Mouse (Mus musculus) limb, embryonic 12.5 days (tissue): ENCODE results near the gene Tyw1. TPM values are rescaled to one million over a fixed set of nuclear protein-coding genes. Genes with fewer than 3 reads are reported as not detected.

Source experiments
- ATAC-seq: fragments of 200-750 bp; cut with Nextera tagmentation; 2 replicates; pipeline ENCODE4 v1.8.0; 2017; ENCODE audit warnings: low read depth, moderate TSS enrichment; ENCODE audit not compliant: insufficient number of reproducible peaks, insufficient read depth, low FRiP score, low TSS enrichment
- H3K27ac ChIP-seq: fragments of 300-500 bp; sonication (generic); 2 replicates; pipeline ENCODE4 v1.5.1; 2016; ENCODE audit warnings: mild to moderate bottlenecking, moderate library complexity
- H3K27me3 ChIP-seq: fragments of 300-500 bp; sonication (generic); 2 replicates; pipeline ENCODE4 v1.6.1; 2016; ENCODE audit warnings: mild to moderate bottlenecking, moderate library complexity
- H3K36me3 ChIP-seq: fragments of 300-500 bp; sonication (generic); 2 replicates; pipeline ENCODE4 v1.6.1; 2016; ENCODE audit warnings: mild to moderate bottlenecking, moderate library complexity
- H3K4me1 ChIP-seq: fragments of 300-500 bp; sonication (generic); replicated peaks from 2 replicates; pipeline ENCODE4 v1.6.1; 2016
- H3K4me2 ChIP-seq: fragments of 300-500 bp; sonication (generic); 2 replicates; pipeline ENCODE4 v1.6.1; 2016; ENCODE audit warnings: mild to moderate bottlenecking, moderate library complexity
- H3K4me3 ChIP-seq: fragments of 300-500 bp; sonication (generic); replicated peaks from 2 replicates; pipeline ENCODE4 v1.5.1; 2016; ENCODE audit warnings: mild to moderate bottlenecking
- H3K9ac ChIP-seq: fragments of 300-500 bp; sonication (generic); replicated peaks from 2 replicates; pipeline ENCODE4 v1.6.1; 2016; ENCODE audit warnings: mild to moderate bottlenecking, moderate library complexity
- H3K9me3 ChIP-seq: fragments of 300-500 bp; sonication (generic); 2 replicates; pipeline ENCODE4 v1.6.1; 2016; ENCODE audit warnings: mild to moderate bottlenecking, moderate library complexity
- WGBS: fragments of 180-500 bp; shearing (Covaris S2); methylation state at CpG from one replicate; pipeline ENCODE4 v1.1.7; 2016; 5-methylcytosine and 5-hydroxymethylcytosine counted together
- polyA plus RNA-seq: library from polyadenylated mRNA; unstranded; fragments of >200 nt; fragmentation: Nextera tagmentation; extraction: Ambion mirVana; gene quantifications from 2 replicates; pipeline ENCODE4 v1.2.1, GENCODE M21; 2016

Tyw1 gene
- polyA plus RNA-seq = 28.4 and 31.5 TPM in 2 replicates

GRCm38 (mm10) chr5:130255017-130255720 lies at the start of gene Tyw1, which contains the start of gene Sbds:
Gene Tyw1, plus strand, starts transcription at chr5:130255619.
Gene Sbds, minus strand, starts transcription at chr5:130255530.
- peaks cover 44% of the 10 kb centered on the region for H3K36me3 ChIP-seq
- WGBS = under 1% methylated on average over 52 of the region's 52 CpGs
- no peaks in the 10 kb centered on the region for H3K9me3 ChIP-seq
- ATAC-seq = peak; percentile 83
- peak within 1 kb of the TSS; percentile 71 for H3K4me3 ChIP-seq
- no peaks in the 10 kb centered on the region for H3K27me3 ChIP-seq
- peak within 1 kb of the TSS; percentile 66 for H3K4me2 ChIP-seq
- peak within 1 kb of the TSS; percentile 76 for H3K27ac ChIP-seq
- H3K4me1 ChIP-seq = peaks cover 13% of the 10 kb centered on the region
- peak within 1 kb of the TSS; percentile 79 for H3K9ac ChIP-seq

DNA sequence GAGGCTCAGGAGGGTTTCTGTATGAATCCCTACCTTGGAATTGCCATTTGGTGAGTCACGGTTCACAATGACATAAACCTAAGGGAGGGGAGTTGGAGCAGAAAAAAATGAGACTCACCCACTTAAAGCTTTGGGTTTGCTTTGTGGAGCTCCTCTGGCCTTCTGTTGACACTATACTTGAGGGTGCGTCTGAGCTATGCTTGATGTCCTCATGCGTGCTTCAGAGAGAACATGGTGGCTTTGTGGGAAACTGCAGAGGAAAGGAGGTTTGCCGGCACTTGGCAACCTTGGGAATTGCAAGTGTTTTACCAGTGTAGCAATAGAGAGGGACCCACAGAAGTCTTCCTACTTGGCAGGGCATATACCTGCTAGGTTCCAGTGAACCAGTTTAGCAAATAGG lies 48.1 kb upstream of the Tyw1 start:
- WGBS = 92% methylated on average over 4 of the region's 4 CpGs
- H3K36me3 ChIP-seq = peaks cover 75% of the 10 kb centered on the region
- no peaks in the 10 kb centered on the region for H3K27me3 ChIP-seq
- H3K9me3 ChIP-seq = no peaks in the 10 kb centered on the region
- no peak overlapping the region for H3K27ac ChIP-seq
- no peaks in the 10 kb centered on the region for H3K4me1 ChIP-seq
- ATAC-seq = no peak
- no peak overlapping the region for H3K4me3 ChIP-seq
- no peak overlapping the region for H3K4me2 ChIP-seq
- no peak overlapping the region for H3K9ac ChIP-seq

GRCm38 (mm10) chr5:130212956-130213355 lies 42.5 kb upstream of the Tyw1 start:
- Histone ChIP-seq H3K4me3 (no peak overlapping the region), H3K9me3 (peaks cover 3% of the 10 kb centered on the region; the same call in 1 of the 2 replicates), H3K9ac (no peak overlapping the region), H3K36me3 (peaks cover 63% of the 10 kb centered on the region), H3K27ac (no peak overlapping the region), H3K27me3 (no peaks in the 10 kb centered on the region), H3K4me1 (no peaks in the 10 kb centered on the region), H3K4me2 (no peak overlapping the region)
- no peak for ATAC-seq
- WGBS = 90% methylated on average over 11 of the region's 11 CpGs

GRCm38 (mm10) chr5:130216781-130217180 lies 38.6 kb upstream of the Tyw1 start, which contains the start of gene Tmem248:
Gene Tmem248, plus strand, starts transcription at chr5:130217081.
- peaks cover 7% of the 10 kb centered on the region; the same call in 1 of the 2 replicates for H3K9me3 ChIP-seq
- no peak within 1 kb of the TSS for H3K9ac ChIP-seq
- H3K27me3 ChIP-seq = no peaks in the 10 kb centered on the region
- no peak for ATAC-seq
- no peak within 1 kb of the TSS for H3K27ac ChIP-seq
- 83% methylated on average over 7 of the region's 7 CpGs for WGBS
- H3K36me3 ChIP-seq = peaks cover 29% of the 10 kb centered on the region
- no peaks in the 10 kb centered on the region for H3K4me1 ChIP-seq
- no peak within 1 kb of the TSS for H3K4me3 ChIP-seq
- no peak within 1 kb of the TSS for H3K4me2 ChIP-seq

DNA sequence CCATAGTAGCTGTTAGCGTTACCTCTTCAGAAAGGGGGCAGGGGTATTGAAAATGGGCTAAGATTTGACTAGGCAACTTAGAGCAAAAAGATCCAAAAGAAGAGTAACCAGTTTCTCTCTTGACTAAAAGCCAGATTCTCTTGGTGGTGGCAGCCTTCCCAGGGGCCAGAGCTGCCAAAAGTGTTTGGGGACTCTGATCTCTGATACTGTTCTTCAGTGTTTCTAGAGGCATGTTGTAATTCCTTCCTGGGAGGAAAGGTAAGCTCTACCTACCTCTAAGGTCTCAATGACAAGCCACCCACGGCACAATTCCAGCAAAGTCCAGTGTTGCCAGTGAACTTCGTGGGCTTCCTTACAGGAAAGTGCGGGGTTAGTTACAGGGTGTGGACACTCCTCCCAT lies 38.0 kb upstream of the Tyw1 start:
- ATAC-seq = no peak
- no peaks in the 10 kb centered on the region for H3K27me3 ChIP-seq
- WGBS = 87% methylated on average over 4 of the region's 4 CpGs
- no peak overlapping the region for H3K4me3 ChIP-seq
- peaks cover 7% of the 10 kb centered on the region; the same call in 1 of the 2 replicates for H3K9me3 ChIP-seq
- no peaks in the 10 kb centered on the region for H3K4me1 ChIP-seq
- no peak overlapping the region for H3K4me2 ChIP-seq
- H3K9ac ChIP-seq = no peak overlapping the region
- no peak overlapping the region for H3K27ac ChIP-seq
- peaks cover 22% of the 10 kb centered on the region for H3K36me3 ChIP-seq

DNA sequence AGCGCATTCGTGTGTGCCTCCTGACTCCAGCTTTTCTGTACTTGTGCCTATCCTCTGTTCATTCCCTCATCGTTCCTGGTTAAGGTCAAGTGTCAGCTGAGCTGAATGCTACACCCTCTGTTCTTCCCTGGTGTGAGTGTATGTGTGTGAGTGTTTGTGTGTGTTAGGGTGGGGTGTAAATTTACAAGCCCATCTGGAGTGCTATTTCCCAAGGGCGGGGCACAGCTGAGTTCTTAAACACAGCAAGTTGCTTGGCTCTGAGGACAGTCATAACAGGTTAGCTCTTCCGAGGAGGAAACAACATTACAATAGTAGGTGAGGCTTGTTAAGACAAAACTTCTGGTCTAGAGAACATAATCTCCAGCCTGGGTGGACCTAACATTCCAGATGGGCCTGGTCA lies 37.1 kb upstream of the Tyw1 start:
- 87% methylated on average over 5 of the region's 5 CpGs for WGBS
- Histone ChIP-seq H3K36me3 (peaks cover 13% of the 10 kb centered on the region; the same call in 1 of the 2 replicates), H3K9ac (no peak overlapping the region), H3K4me1 (peaks cover 6% of the 10 kb centered on the region), H3K4me3 (no peak overlapping the region), H3K27me3 (no peaks in the 10 kb centered on the region), H3K9me3 (peaks cover 7% of the 10 kb centered on the region; the same call in 1 of the 2 replicates), H3K4me2 (no peak overlapping the region), H3K27ac (no peak overlapping the region)
- ATAC-seq = no peak

- H3K27me3 ChIP-seq = no peaks in the 10 kb centered on the region
- H3K9me3 ChIP-seq = peaks cover 7% of the 10 kb centered on the region; the same call in 1 of the 2 replicates
- H3K36me3 ChIP-seq = 0 out of 2 replicates have a peak, but pooled peaks cover 2% of the 10 kb centered on the region
- peak overlapping the region; percentile 100 for H3K4me3 ChIP-seq
- 55% methylated on average over 2 of the region's 2 CpGs for WGBS
- no peak for ATAC-seq
- no peak overlapping the region; the same call in 1 of the 2 replicates for H3K9ac ChIP-seq
- no peak overlapping the region for H3K27ac ChIP-seq
- peak overlapping the region; percentile 69 for H3K4me2 ChIP-seq
- peaks cover 15% of the 10 kb centered on the region for H3K4me1 ChIP-seq
Observed at GRCm38 (mm10) chr5:130221316-130221715, 34.1 kb upstream of the Tyw1 start.

DNA sequence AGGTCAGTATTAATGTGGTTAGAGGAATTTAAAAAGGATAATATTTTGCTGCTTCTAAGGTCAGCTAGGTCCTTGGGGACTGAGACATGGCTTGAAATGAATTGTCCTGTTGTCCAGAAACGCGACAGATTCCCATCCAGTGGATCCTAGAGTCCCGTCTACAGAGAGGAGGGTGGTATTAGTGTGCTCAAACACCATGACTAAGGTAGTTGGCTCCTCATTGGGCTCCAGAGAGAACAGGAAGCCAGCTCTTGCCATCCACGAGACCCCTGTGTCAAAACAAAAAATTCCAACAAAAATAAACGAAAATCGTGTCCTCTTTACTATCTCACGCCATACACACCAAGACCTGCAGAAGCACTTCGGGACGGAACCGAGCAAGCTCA lies 33.7 kb upstream of the Tyw1 start:
- WGBS = 2% methylated on average over 10 of the region's 10 CpGs
- Histone ChIP-seq H3K9ac (peak overlapping the region; percentile 94), H3K36me3 (0 out of 2 replicates have a peak, but pooled peaks cover 2% of the 10 kb centered on the region), H3K4me2 (peak overlapping the region; percentile 69), H3K9me3 (peaks cover 7% of the 10 kb centered on the region; the same call in 1 of the 2 replicates), H3K4me3 (peak overlapping the region; percentile 100), H3K4me1 (peaks cover 15% of the 10 kb centered on the region), H3K27me3 (no peaks in the 10 kb centered on the region), H3K27ac (peak overlapping the region; percentile 67; the same call in 1 of the 2 replicates)
- no peak; the same call in 1 of the 2 replicates for ATAC-seq

GRCm38 (mm10) chr5:130222146-130223004 lies 33.0 kb upstream of the Tyw1 start:
- WGBS = under 1% methylated on average over 88 of the region's 88 CpGs
- Histone ChIP-seq H3K9ac (peak overlapping the region; percentile 94), H3K4me2 (peak overlapping the region; percentile 69), H3K27me3 (no peaks in the 10 kb centered on the region), H3K27ac (peak overlapping the region; percentile 87), H3K36me3 (0 out of 2 replicates have a peak, but pooled peaks cover 2% of the 10 kb centered on the region), H3K4me1 (peaks cover 15% of the 10 kb centered on the region), H3K4me3 (peak overlapping the region; percentile 100), H3K9me3 (peaks cover 7% of the 10 kb centered on the region; the same call in 1 of the 2 replicates)
- ATAC-seq = peak; percentile 77; the same call in 1 of the 2 replicates

- peaks cover 34% of the 10 kb centered on the region for H3K36me3 ChIP-seq
- no peaks in the 10 kb centered on the region for H3K9me3 ChIP-seq
- ATAC-seq = no peak
- H3K4me3 ChIP-seq = no peak overlapping the region
- H3K27me3 ChIP-seq = no peaks in the 10 kb centered on the region
- H3K4me1 ChIP-seq = peaks cover 15% of the 10 kb centered on the region
- H3K4me2 ChIP-seq = no peak overlapping the region
- no peak overlapping the region for H3K9ac ChIP-seq
- WGBS = 95% methylated on average over 3 of the region's 3 CpGs
- no peak overlapping the region for H3K27ac ChIP-seq
Observed at GRCm38 (mm10) chr5:130226790-130227189, 28.6 kb upstream of the Tyw1 start.

GRCm38 (mm10) chr5:130228120-130228519 lies 27.3 kb upstream of the Tyw1 start:
- H3K36me3 ChIP-seq = peaks cover 47% of the 10 kb centered on the region
- ATAC-seq = no peak
- no peak overlapping the region for H3K4me2 ChIP-seq
- no peaks in the 10 kb centered on the region for H3K27me3 ChIP-seq
- H3K27ac ChIP-seq = no peak overlapping the region
- no peak overlapping the region for H3K4me3 ChIP-seq
- H3K9me3 ChIP-seq = no peaks in the 10 kb centered on the region
- 94% methylated on average over 4 of the region's 4 CpGs for WGBS
- H3K4me1 ChIP-seq = peaks cover 11% of the 10 kb centered on the region
- H3K9ac ChIP-seq = no peak overlapping the region
